Mouse (Mus musculus) forebrain, embryonic 13.5 days (tissue): Measurements from ENCODE around the gene Jhy. TPM values are rescaled to one million over a fixed set of nuclear protein-coding genes. Genes with fewer than 3 reads are reported as not detected.

Experiments
- ATAC-seq: fragments of 200-750 bp; cut with Nextera tagmentation; 2 replicates; pipeline ENCODE4 v1.8.0; 2017
- H3K27ac ChIP-seq: fragments of 300-500 bp; sonication (generic); 2 replicates; pipeline ENCODE4 v1.5.1; 2015; ENCODE audit warnings: inconsistent platforms, mild to moderate bottlenecking, moderate library complexity
- H3K27me3 ChIP-seq: fragments of 300-500 bp; sonication (generic); 2 replicates; pipeline ENCODE4 v1.6.1; 2015; ENCODE audit warnings: mild to moderate bottlenecking, inconsistent platforms
- H3K36me3 ChIP-seq: fragments of 300-500 bp; sonication (generic); 2 replicates; pipeline ENCODE4 v1.6.1; 2015; ENCODE audit warnings: mild to moderate bottlenecking, inconsistent platforms; ENCODE audit not compliant: poor library complexity, severe bottlenecking
- H3K4me1 ChIP-seq: fragments of 300-500 bp; sonication (generic); 2 replicates; pipeline ENCODE4 v1.6.1; 2015; ENCODE audit warnings: inconsistent platforms
- H3K4me2 ChIP-seq: fragments of 300-500 bp; sonication (generic); 2 replicates; pipeline ENCODE4 v1.6.1; 2015; ENCODE audit warnings: inconsistent platforms, mild to moderate bottlenecking, moderate library complexity
- H3K4me3 ChIP-seq: fragments of 300-500 bp; sonication (generic); 2 replicates; pipeline ENCODE4 v1.5.1; 2015; ENCODE audit warnings: mild to moderate bottlenecking, inconsistent platforms
- H3K9ac ChIP-seq: fragments of 300-500 bp; sonication (generic); 2 replicates; pipeline ENCODE4 v1.6.1; 2015; ENCODE audit warnings: mild to moderate bottlenecking, inconsistent platforms
- H3K9me3 ChIP-seq: fragments of 300-500 bp; sonication (generic); replicated peaks from 2 replicates; pipeline ENCODE4 v1.6.1; 2016; ENCODE audit warnings: inconsistent platforms
- WGBS: fragments of 180-500 bp; shearing (Covaris S2); methylation state at CpG from one replicate; pipeline ENCODE4 v1.1.7; 2015; 5-methylcytosine and 5-hydroxymethylcytosine counted together
- polyA plus RNA-seq: library from polyadenylated mRNA; unstranded; fragments of >200 nt; fragmentation: Nextera tagmentation; extraction: Ambion mirVana; gene quantifications from 2 replicates; pipeline ENCODE4 v1.2.1, GENCODE M21; 2015

Jhy gene
- polyA plus RNA-seq, 1 experiment from 2014 or later = 0.57 TPM

- 36% methylated on average over 6 of the region's 6 CpGs for WGBS
- peaks cover 6% of the 10 kb centered on the region; the same call in 1 of the 2 replicates for H3K27me3 ChIP-seq
- no peak overlapping the region for H3K27ac ChIP-seq
Measured at GRCm38 (mm10) chr9:40982480-40982879, 18.6 kb upstream of the Jhy start.

DNA sequence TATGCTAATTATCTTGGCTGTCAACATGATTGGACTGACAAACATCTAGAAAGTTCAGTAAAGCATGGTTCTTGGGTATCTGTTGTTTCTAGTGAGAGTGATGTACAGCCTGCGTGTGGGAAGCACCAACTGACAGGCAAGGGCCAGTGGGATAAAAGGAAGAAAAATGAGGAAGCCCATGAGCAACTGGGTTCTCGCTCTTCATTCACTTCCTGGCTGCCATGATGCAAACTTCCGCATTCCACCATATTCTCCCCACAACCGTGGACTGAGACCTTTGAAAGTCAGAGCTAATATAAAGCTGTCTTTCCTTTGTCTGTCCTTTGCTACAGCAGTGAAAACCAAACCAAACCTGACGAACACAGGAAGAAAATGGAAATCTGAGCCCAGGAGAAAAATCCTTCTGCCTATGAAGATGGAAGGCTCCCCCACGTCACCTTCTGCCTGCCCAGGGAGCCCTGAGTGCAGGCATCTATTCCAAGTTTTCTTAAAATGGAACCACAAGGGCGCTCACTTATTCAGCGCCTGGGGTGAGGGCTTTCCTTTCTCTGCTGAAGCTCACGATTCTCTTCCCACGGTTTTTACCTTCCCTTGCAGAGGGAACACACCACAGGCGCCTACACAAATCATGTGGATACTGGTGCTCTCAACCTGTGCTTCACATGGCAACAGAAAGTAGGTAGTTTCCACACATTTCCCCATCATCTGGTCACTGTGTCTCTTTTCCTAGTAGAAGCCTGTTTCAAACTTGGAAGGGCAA, 10.3 kb upstream of the Jhy start:
- H3K4me2 ChIP-seq = no peak overlapping the region
- WGBS = 76% methylated on average over 11 of the region's 11 CpGs
- H3K27ac ChIP-seq = no peak overlapping the region
- H3K9ac ChIP-seq = no peak overlapping the region
- ATAC-seq = no peak
- no peaks in the 10 kb centered on the region for H3K4me1 ChIP-seq
- H3K36me3 ChIP-seq = no peaks in the 10 kb centered on the region
- H3K9me3 ChIP-seq = no peaks in the 10 kb centered on the region; the same call in 1 of the 2 replicates
- no peaks in the 10 kb centered on the region for H3K27me3 ChIP-seq
- H3K4me3 ChIP-seq = no peak overlapping the region

More at GRCm38 (mm10) chr9:40982480-40982879, 18.6 kb upstream of the Jhy start:
- no peak overlapping the region for H3K4me3 ChIP-seq
- H3K9ac ChIP-seq = no peak overlapping the region
- no peak overlapping the region for H3K4me2 ChIP-seq
- no peaks in the 10 kb centered on the region for H3K9me3 ChIP-seq
- no peaks in the 10 kb centered on the region for H3K4me1 ChIP-seq
- no peaks in the 10 kb centered on the region for H3K36me3 ChIP-seq
- ATAC-seq = no peak

- WGBS = 14% methylated on average over 7 of the region's 7 CpGs
- peak overlapping the region; percentile 51 for H3K4me3 ChIP-seq
- no peaks in the 10 kb centered on the region for H3K9me3 ChIP-seq
- peak overlapping the region; percentile 94 for H3K4me2 ChIP-seq
- H3K27me3 ChIP-seq = peaks cover 53% of the 10 kb centered on the region
- no peak overlapping the region for H3K27ac ChIP-seq
- H3K36me3 ChIP-seq = no peaks in the 10 kb centered on the region
- peak overlapping the region; percentile 70 for H3K9ac ChIP-seq
- H3K4me1 ChIP-seq = peaks cover 23% of the 10 kb centered on the region
- ATAC-seq = no peak
Measured at GRCm38 (mm10) chr9:40964418-40964714, 448 bp upstream of the Jhy start.

- no peaks in the 10 kb centered on the region for H3K36me3 ChIP-seq
- H3K27me3 ChIP-seq = peaks cover 58% of the 10 kb centered on the region
- no peak for ATAC-seq
- 34% methylated on average over 3 of the region's 3 CpGs for WGBS
- no peaks in the 10 kb centered on the region for H3K9me3 ChIP-seq
- no peak overlapping the region for H3K9ac ChIP-seq
- no peak overlapping the region for H3K27ac ChIP-seq
- no peak overlapping the region for H3K4me2 ChIP-seq
- H3K4me1 ChIP-seq = peaks cover 23% of the 10 kb centered on the region
- H3K4me3 ChIP-seq = no peak overlapping the region
Measured at GRCm38 (mm10) chr9:40961401-40961800, 2.5 kb downstream of the Jhy start.

- WGBS = 26% methylated on average over 18 of the region's 18 CpGs
- Histone ChIP-seq H3K4me2 (peak overlapping the region; percentile 51), H3K27ac (no peak overlapping the region), H3K4me3 (peak overlapping the region; percentile 22; the same call in 1 of the 2 replicates), H3K9ac (0 out of 2 replicates have a peak overlapping the region, but pooled peaks have one; percentile 40), H3K27me3 (peaks cover 16% of the 10 kb centered on the region; the same call in 1 of the 2 replicates), H3K9me3 (no peaks in the 10 kb centered on the region), H3K36me3 (no peaks in the 10 kb centered on the region), H3K4me1 (peaks cover 5% of the 10 kb centered on the region; the same call in 1 of the 2 replicates)
- peak; percentile 50; the same call in 1 of the 2 replicates for ATAC-seq
Measured at GRCm38 (mm10) chr9:40949039-40949615, 14.8 kb downstream of the Jhy start.

DNA sequence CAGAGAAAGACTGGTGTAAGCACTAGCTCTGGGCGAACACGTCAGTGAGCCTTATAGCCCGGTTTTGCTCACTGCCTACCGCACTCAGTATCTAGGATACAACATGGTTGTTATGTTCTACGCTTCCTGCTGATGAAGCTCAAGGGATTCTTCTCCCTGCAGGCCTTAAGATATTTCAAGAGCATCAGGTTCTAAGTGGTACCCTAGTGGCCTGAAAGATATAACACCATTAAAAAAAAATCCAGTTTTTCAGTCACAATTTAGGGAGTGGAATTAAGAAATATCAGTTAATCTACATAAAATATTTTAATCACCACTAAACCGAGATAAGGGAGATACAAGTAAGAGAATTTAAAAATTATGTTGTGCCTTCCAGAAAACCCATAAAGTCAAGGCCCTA, 15.4 kb downstream of the Jhy start:
- WGBS = 94% methylated on average over 6 of the region's 6 CpGs
- no peak for ATAC-seq
- H3K27me3 ChIP-seq = peaks cover 16% of the 10 kb centered on the region; the same call in 1 of the 2 replicates

GRCm38 (mm10) chr9:40947131-40947530, 16.8 kb downstream of the Jhy start:
- no peak overlapping the region for H3K9ac ChIP-seq
- H3K4me3 ChIP-seq = no peak overlapping the region
- 81% methylated on average over 4 of the region's 4 CpGs for WGBS
- ATAC-seq = no peak
- H3K4me1 ChIP-seq = peaks cover 5% of the 10 kb centered on the region; the same call in 1 of the 2 replicates
- H3K36me3 ChIP-seq = no peaks in the 10 kb centered on the region
- H3K27ac ChIP-seq = no peak overlapping the region
- no peaks in the 10 kb centered on the region for H3K9me3 ChIP-seq
- H3K27me3 ChIP-seq = peaks cover 16% of the 10 kb centered on the region; the same call in 1 of the 2 replicates
- no peak overlapping the region for H3K4me2 ChIP-seq

More for the DNA sequence above, 15.4 kb downstream of the Jhy start:
- Histone ChIP-seq H3K27ac (no peak overlapping the region), H3K4me3 (no peak overlapping the region), H3K4me2 (no peak overlapping the region), H3K4me1 (peaks cover 5% of the 10 kb centered on the region; the same call in 1 of the 2 replicates), H3K9me3 (no peaks in the 10 kb centered on the region), H3K9ac (no peak overlapping the region), H3K36me3 (no peaks in the 10 kb centered on the region)

DNA sequence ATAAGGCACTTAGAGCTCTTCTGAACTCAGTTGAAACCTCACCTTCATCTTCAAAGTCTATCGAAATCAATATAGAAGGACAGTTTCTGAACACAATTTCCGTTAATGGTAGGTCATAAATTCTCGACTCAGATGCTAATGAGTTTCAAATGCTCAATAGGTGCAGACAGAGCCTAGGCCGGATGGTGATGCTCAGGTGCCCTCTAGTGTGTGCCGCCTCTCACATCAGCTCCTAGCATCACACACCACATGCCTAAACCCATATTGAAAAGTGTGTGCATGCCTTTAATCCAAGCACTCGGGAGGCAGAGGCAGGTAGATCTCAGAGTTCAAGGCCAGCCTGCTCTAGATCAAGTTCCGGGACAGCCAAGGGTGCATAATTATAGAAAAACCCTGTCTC, 26.5 kb downstream of the Jhy start:
- Histone ChIP-seq H3K27ac (no peak overlapping the region), H3K27me3 (no peaks in the 10 kb centered on the region), H3K4me1 (no peaks in the 10 kb centered on the region), H3K4me3 (no peak overlapping the region), H3K36me3 (no peaks in the 10 kb centered on the region), H3K9me3 (no peaks in the 10 kb centered on the region), H3K4me2 (no peak overlapping the region), H3K9ac (no peak overlapping the region)
- ATAC-seq = no peak; the same call in 1 of the 2 replicates
- 67% methylated on average over 7 of the region's 7 CpGs for WGBS

DNA sequence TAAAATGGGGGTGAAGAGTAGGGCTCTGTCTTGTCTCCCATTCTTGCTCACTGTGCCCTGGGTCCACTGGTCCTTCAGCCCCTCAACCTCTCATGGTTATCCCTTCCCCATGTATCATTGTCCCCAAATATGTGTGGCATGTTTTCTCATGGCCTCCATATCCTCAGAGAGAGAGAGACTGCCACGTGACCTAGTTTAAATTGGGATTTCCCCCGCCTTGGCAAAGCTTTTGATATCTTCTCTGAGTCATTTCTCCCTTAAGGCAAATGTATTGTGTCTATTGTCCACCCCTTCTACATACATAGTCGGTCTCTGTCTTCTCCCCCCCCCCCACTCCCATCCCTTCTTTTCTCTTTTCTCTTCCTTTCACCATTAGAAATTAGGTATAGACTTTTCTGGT, 30.6 kb downstream of the Jhy start:
- no peak overlapping the region for H3K4me3 ChIP-seq

DNA sequence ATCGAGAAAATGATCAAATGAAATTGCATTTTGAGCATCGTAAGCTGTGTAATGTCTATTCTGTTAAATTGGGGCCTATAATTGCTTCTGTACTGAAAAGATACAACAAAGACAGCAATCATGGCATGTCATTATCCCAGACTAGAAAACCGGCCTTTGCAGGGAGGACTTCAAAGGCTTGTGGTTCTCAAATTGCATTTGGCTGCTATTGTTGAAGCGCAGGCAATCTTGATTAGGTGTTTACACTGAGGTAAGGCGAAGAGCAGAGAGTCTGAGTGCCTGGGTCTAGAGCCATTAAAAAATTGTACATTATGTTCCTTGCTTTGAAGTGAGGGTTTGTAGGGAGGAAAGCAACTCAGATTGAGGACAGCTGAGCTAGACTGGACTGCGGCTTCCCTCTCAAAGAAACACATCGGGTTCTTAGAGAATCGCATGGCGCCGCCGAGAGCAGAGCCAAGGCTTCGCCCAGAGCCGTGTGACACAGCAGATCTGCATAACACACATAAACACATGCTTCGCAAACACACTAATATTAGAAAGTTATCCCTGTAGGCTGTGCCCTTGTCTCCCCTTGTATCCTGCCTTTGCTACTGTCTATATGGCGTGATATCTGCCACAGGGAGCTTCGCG, 36.5 kb downstream of the Jhy start:
- peaks cover 9% of the 10 kb centered on the region for H3K4me1 ChIP-seq
- H3K9me3 ChIP-seq = no peaks in the 10 kb centered on the region
- peak overlapping the region; percentile 49 for H3K27ac ChIP-seq
- H3K4me3 ChIP-seq = no peak overlapping the region
- H3K4me2 ChIP-seq = peak overlapping the region; percentile 24; the same call in 1 of the 2 replicates
- H3K27me3 ChIP-seq = no peaks in the 10 kb centered on the region
- WGBS = 47% methylated on average over 17 of the region's 17 CpGs
- H3K9ac ChIP-seq = no peak overlapping the region
- ATAC-seq = no peak
- no peaks in the 10 kb centered on the region for H3K36me3 ChIP-seq

More for the DNA sequence above, 30.6 kb downstream of the Jhy start:
- Histone ChIP-seq H3K4me1 (no peaks in the 10 kb centered on the region), H3K9me3 (no peaks in the 10 kb centered on the region), H3K27ac (no peak overlapping the region), H3K4me2 (no peak overlapping the region), H3K27me3 (no peaks in the 10 kb centered on the region), H3K9ac (no peak overlapping the region), H3K36me3 (no peaks in the 10 kb centered on the region)
- 67% methylated on average over 3 of the region's 3 CpGs for WGBS
- ATAC-seq = no peak

- H3K36me3 ChIP-seq = no peaks in the 10 kb centered on the region
- H3K27me3 ChIP-seq = peaks cover 14% of the 10 kb centered on the region
- ATAC-seq = no peak
- H3K9me3 ChIP-seq = no peaks in the 10 kb centered on the region
- peaks cover 10% of the 10 kb centered on the region for H3K4me1 ChIP-seq
- 20% methylated on average over 12 of the region's 12 CpGs for WGBS
- no peak overlapping the region for H3K9ac ChIP-seq
- H3K27ac ChIP-seq = no peak overlapping the region
- H3K4me2 ChIP-seq = no peak overlapping the region
- no peak overlapping the region for H3K4me3 ChIP-seq
Measured at GRCm38 (mm10) chr9:40917871-40918613, 45.9 kb downstream of the Jhy start.
